Mouse (Mus musculus) left cerebral cortex, postnatal 25 days (tissue): ENCODE measurements around the gene Eif6. TPM values are rescaled to one million over a fixed set of nuclear protein-coding genes. Genes with fewer than 3 reads are reported as not detected.
A peak's percentile ranks its signal among the peaks of the same experiment; 100 is the strongest.
"Not testable (repeated sequence)": the region's sequence is repeated elsewhere in the genome, so short reads cannot be mapped to it uniquely, and the experiment has no call there.

Experiments
- DNase-seq, 2 experiments: peaks; one replicate each; pipeline ENCODE4 v3.0.0; 2022; ENCODE audit warnings: low spot score in 2 of 2, mixed read lengths in 1 of 2
- intact Hi-C: fragments of 180-260 bp; cut with DNase I; formaldehyde crosslinking; loops from one replicate; pipeline ENCODE4 v1.15.1; 2025
- total RNA-seq, 2 experiments: library from RNA; stranded (reverse); gene quantifications; 2 replicates each; pipeline ENCODE4 v1.2.3; 2021

Eif6 gene
- 10 to 100 TPM; 57.5 to 71.9 TPM for total RNA-seq

- peak; percentile 79 to 89 for DNase-seq
- intact Hi-C loops = no loop called here
These were observed at the start of gene Eif6 for GRCm38 (mm10) chr2:155826630-155827424. Eif6 (minus strand) TSS chr2:155826925.

- DNase-seq = no peak
- intact Hi-C loops = no loop called here
These were observed 46.9 kb upstream of the Eif6 start for GRCm38 (mm10) chr2:155873636-155874035.

- DNase-seq = no peak
- intact Hi-C loops = no loop called here
These were observed 46.3 kb upstream of the Eif6 start for GRCm38 (mm10) chr2:155872930-155873507.

GRCm38 (mm10) chr2:155872486-155872885 is 45.8 kb upstream of the Eif6 start:
- DNase-seq = peak in 1 of 2 experiments; percentile 8
- intact Hi-C loops = no loop called here

- intact Hi-C loops = no loop called here
- no peak for DNase-seq
These were observed 43.0 kb upstream of the Eif6 start for GRCm38 (mm10) chr2:155869772-155870171.

- intact Hi-C loops = no loop called here
- no peak for DNase-seq
These were observed 41.6 kb upstream of the Eif6 start for GRCm38 (mm10) chr2:155868320-155868719.

GRCm38 (mm10) chr2:155863301-155863867 is 36.7 kb upstream of the Eif6 start:
- DNase-seq = no peak
- intact Hi-C loops = no loop called here

GRCm38 (mm10) chr2:155862573-155863300 is 36.0 kb upstream of the Eif6 start:
- intact Hi-C loops = no loop called here
- no peak for DNase-seq

- no peak for DNase-seq
- intact Hi-C loops = no loop called here
These were observed 34.9 kb upstream of the Eif6 start for GRCm38 (mm10) chr2:155861581-155861980.

- intact Hi-C loops = no loop called here
- DNase-seq = no peak
These were observed 33.4 kb upstream of the Eif6 start for GRCm38 (mm10) chr2:155860102-155860501.

GRCm38 (mm10) chr2:155852536-155852935 is 25.8 kb upstream of the Eif6 start:
- intact Hi-C loops = no loop called here
- no peak for DNase-seq

- intact Hi-C loops = no loop called here
These were observed 23.4 kb upstream of the Eif6 start for GRCm38 (mm10) chr2:155850120-155850519.

GRCm38 (mm10) chr2:155849464-155849863 is 22.7 kb upstream of the Eif6 start:
- intact Hi-C loops = no loop called here
- no peak for DNase-seq

More at GRCm38 (mm10) chr2:155850120-155850519, 23.4 kb upstream of the Eif6 start:
- no peak for DNase-seq

GRCm38 (mm10) chr2:155848291-155848690 is 21.6 kb upstream of the Eif6 start:
- peak; percentile 81 to 84 for DNase-seq
- intact Hi-C loops = loop anchor here (1.0 kb wide), 1 partner anchor 98 kb away; no protein-coding TSS in a partner anchor

- intact Hi-C loops = no loop called here
- no peak for DNase-seq
These were observed 20.2 kb upstream of the Eif6 start for GRCm38 (mm10) chr2:155846930-155847329.

- intact Hi-C loops = no loop called here
- DNase-seq = no peak
These were observed 12.2 kb upstream of the Eif6 start for GRCm38 (mm10) chr2:155838961-155839360.

GRCm38 (mm10) chr2:155837961-155838360 is 11.2 kb upstream of the Eif6 start:
- DNase-seq = no peak
- intact Hi-C loops = no loop called here

GRCm38 (mm10) chr2:155834732-155835131 is 8.0 kb upstream of the Eif6 start, which contains the start of gene Fam83c:
Fam83c (minus strand) TSS chr2:155834854.
- DNase-seq = no peak

GRCm38 (mm10) chr2:155832087-155832486 is 5.4 kb upstream of the Eif6 start:
- intact Hi-C loops, DNase-seq: not testable (repeated sequence)

More at GRCm38 (mm10) chr2:155834732-155835131, 8.0 kb upstream of the Eif6 start, which contains the start of gene Fam83c:
- intact Hi-C loops = no loop called here

GRCm38 (mm10) chr2:155831302-155831701 is 4.6 kb upstream of the Eif6 start:
- intact Hi-C loops = no loop called here
- DNase-seq = no peak
